In the genomic region with DNA sequence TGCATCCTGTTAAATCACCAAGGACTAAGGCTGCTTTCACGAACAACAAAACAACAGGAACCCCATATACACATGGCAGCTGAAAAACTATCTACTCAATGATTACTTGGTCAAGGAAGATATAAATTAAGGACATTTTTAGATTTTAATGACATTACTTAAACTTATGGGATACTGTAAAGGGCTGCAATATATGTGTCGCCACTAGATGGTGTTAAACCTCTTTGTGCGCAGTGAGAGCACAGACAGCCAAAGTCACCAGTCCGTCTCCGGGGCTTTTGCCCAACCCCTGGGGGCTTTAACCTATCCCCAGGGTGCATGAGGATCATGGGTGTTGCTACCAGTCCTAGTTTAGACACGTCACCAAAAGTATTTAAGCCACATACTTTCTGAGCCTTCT, we compare ENCODE assay signal across 16 mouse cellular contexts. TPM values are rescaled to one million over a fixed set of nuclear protein-coding genes. Genes with fewer than 3 reads are reported as not detected.
DNase-seq lines count a peak whose midpoint lies in the region.
"Not testable (repeated sequence)": the region's sequence is repeated elsewhere in the genome, so short reads cannot be mapped to it uniquely, and the experiment has no call there.
"Had no signal": no experiment of that assay in that cellular context is flagged by ENCODE, and none has a peak within 500 bp of the region (broad histone marks: within the 10 kb centered on the region; RNA-seq: fewer than 3 reads in every experiment).

No protein-coding gene starts in this region.

- DNase-seq in ES-E14 (ENCODE audit: low read depth, low spot score), result peak; percentile 25
- DNase-seq in brain, adult 2 months (ENCODE audit: low read depth, low spot score), result peak; percentile 27
- DNase-seq in embryo, embryonic 11 days, result peak; percentile 41
- DNase-seq in hindbrain, embryonic 10.5 days (ENCODE audit: low spot score), result peak; percentile 3
- peak; percentile 39 for DNase-seq in layer of hippocampus, adult 11-12 months (ENCODE audit: low spot score)
- peak; percentile 2 to 7 for DNase-seq in left cerebral cortex, postnatal 25 days (ENCODE audit: low spot score in 2 of 2)
- peak; percentile 30 for DNase-seq in mesoderm, embryonic 11.5 days (ENCODE audit: low read depth, low spot score)

- not testable (repeated sequence) for H3K9ac ChIP-seq in ES-E14 (ENCODE audit: insufficient read depth, low read depth, low read length, poor library complexity, severe bottlenecking)

- H3K4me3 ChIP-seq in ES-E14 (ENCODE audit: insufficient read depth in 1 of 2, low read depth in 1 of 2, low read length in 2 of 2, poor library complexity in 1 of 2, severe bottlenecking in 1 of 2); hindbrain, embryonic 10.5 days: not testable (repeated sequence)

- intact Hi-C loops in left cerebral cortex, postnatal 25 days (cut with DNase I), result not testable (repeated sequence)

- H3K27me3 ChIP-seq in hindbrain, embryonic 10.5 days (ENCODE audit: insufficient read depth, poor library complexity, severe bottlenecking), result not testable (repeated sequence)

- in situ Hi-C loops in ES-E14 (cut with MboI; ENCODE audit: low sequenced_read_pairs in 2 of 2, unreplicated experiment in 2 of 2), result loop anchor here in 1 of 2 experiments (25.0 kb wide), 1 partner anchor 394 kb away; no protein-coding TSS in a partner anchor

- WGBS in hindbrain, embryonic 10.5 days, result 10% methylated on average over 6 of the region's 6 CpGs

- H3K27ac ChIP-seq in ES-E14 (ENCODE audit: insufficient read depth, low read depth, low read length, poor library complexity, severe bottlenecking); hindbrain, embryonic 10.5 days: not testable (repeated sequence)

- not testable (repeated sequence) for H3K9me3 ChIP-seq in ES-E14 (ENCODE audit: control insufficient read depth, insufficient read depth, low read depth, low read length); hindbrain, embryonic 10.5 days

- not testable (repeated sequence) for H3K4me1 ChIP-seq in ES-E14 (ENCODE audit: control insufficient read depth in 2 of 2, insufficient read depth in 2 of 2, low read length in 2 of 2, poor library complexity in 1 of 2); hindbrain, embryonic 10.5 days (replicated peaks)

- H3K36me3 ChIP-seq in ES-E14 (ENCODE audit: control insufficient read depth, insufficient read depth, low read length, poor library complexity, severe bottlenecking); hindbrain, embryonic 10.5 days: not testable (repeated sequence)

RNA-seq across cellular contexts. Expression of a gene that starts 58.0 kb away (rescaled TPM):
- total RNA-seq in ES-E14 (2012; rRNA removed), result not detected in 2 replicates
- not detected in 2 replicates for polyA plus RNA-seq in hindbrain, embryonic 10.5 days (2016; fragmentation: Nextera tagmentation; extraction: Ambion mirVana)
- not detected for total RNA-seq in left cerebral cortex, postnatal 25 days (2021)
- total RNA-seq: gastrocnemius, postnatal 25 days; heart, postnatal 25 days; layer of hippocampus, postnatal 25 days had no signal
- polyA plus RNA-seq: embryonic facial prominence, embryonic 13.5 days; heart, embryonic 10.5 days; kidney, embryonic 15.5 days; limb, embryonic 12.5 days; macrophage; midbrain, embryonic 15.5 days had no signal
